Mouse (Mus musculus): Measurements from ENCODE around the gene Fam71b.

DNA sequence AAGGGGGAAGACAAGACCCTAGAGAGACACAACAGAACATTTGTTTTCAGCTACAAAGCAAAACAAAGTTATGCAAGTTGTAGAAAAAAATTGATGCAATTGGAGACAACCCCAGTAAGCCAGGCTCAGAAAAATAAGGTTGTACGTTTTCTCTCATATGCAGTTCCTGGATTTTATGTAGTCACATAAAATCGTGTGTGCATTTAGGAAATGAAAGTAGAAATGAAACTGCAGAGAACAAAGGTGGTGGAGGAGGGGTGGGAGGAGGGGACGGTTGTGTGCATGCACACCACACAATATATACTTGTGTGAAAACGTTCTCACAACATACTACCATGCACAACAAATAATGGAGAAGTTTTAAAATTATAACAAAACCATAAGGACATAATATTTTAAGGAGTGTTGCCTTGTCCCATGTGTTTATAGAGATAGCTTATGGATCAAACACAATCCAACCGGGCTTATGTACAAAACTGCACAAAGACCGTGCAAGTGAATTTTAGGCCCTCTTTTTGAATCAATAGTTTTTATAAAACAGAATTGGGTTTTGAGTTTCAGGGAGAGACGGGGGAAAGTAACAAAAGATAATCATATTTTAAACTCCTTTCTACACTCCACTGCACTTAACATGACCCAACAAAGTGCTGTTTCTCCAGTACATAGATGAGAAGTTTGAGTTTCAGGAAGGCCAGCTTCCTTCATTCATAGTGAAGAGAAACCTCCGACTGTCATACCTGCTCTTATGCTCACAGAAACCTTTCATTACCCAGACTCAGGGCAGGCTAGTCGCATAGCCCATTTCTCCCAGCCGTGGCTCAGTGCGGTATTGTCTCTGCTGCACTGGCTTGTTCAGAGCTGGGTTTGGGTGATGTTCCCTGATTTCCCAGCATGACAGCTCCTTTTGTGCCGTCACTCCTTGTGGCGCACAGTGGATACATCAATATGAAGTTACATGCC is 23.0 kb upstream of the Fam71b start:
- no peak for TF ChIP-seq POLR2A (IDR thresholded peaks at IDR 0.05; ENCODE audit: borderline replicate concordance, insufficient read depth, low read length)
- TF ChIP-seq CTCF (IDR thresholded peaks at IDR 0.05; ENCODE audit: borderline replicate concordance, insufficient read depth, low read depth, low read length), result no peak
